Mouse (Mus musculus) CH12.LX (cell line): ENCODE measurements around the gene Eif3m.

Experiments
- CHD2 ChIP-seq: IDR thresholded peaks from 2 replicates; pipeline ENCODE4 v1.6.1; 2011; ENCODE audit warnings: low read length, improper control_type of control experiment
- CTCF ChIP-seq, 2 experiments: IDR thresholded peaks in 1 of 2; conservative IDR thresholded peaks in 1 of 2; 2 replicates each; pipeline ENCODE4 v1.5.1; 2011 to 2012; ENCODE audit warnings: low read depth in 2 of 2, low read length in 2 of 2, improper control_type of control experiment in 1 of 2, inconsistent platforms in 1 of 2, mild to moderate bottlenecking in 1 of 2, moderate library complexity in 1 of 2
- E2F4 ChIP-seq: IDR thresholded peaks from 2 replicates; pipeline ENCODE4 v1.6.1; 2011; ENCODE audit warnings: low read depth, low read length, improper control_type of control experiment; ENCODE audit not compliant: insufficient replicate concordance
- EP300 ChIP-seq: IDR thresholded peaks from 2 replicates; pipeline ENCODE4 v1.6.1; 2011; ENCODE audit warnings: low read length, improper control_type of control experiment
- POLR2A ChIP-seq: IDR thresholded peaks from 2 replicates; pipeline ENCODE4 v1.6.1; 2011; ENCODE audit warnings: low read depth, mild to moderate bottlenecking, improper control_type of control experiment, low read length

DNA sequence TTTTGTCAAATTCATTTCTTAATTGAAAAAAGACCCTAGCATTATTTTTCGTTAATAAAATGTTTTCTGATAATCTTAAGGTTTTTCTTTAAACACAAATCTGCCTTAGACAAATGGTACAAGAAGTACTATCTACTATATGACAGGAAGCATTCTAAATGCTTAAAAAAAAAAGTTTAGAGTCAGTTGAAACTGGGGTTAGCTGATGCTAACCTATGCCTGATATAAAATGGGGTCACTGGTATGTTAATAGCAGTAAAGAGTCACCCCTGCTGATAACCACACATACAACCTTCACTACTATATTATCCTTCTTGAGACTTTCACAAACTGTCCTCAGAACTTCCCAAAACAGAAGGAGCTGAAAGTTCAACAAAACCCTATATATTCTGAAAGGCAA, 2.6 kb upstream of the Eif3m start:
- TF ChIP-seq CTCF (conservative IDR thresholded peaks at IDR 0.05 in 1 of 2, IDR thresholded peaks at IDR 0.05 in 1 of 2; ENCODE audit: low read depth in 2 of 2, low read length in 2 of 2) (no peak), EP300 (no peak), CHD2 (no peak), E2F4 (no peak), POLR2A (no peak)
